Mouse (Mus musculus): ENCODE measurements around the gene Tmem160. TPM values are rescaled to one million over a fixed set of nuclear protein-coding genes. Genes with fewer than 3 reads are reported as not detected.

The Tmem160 gene
- polyA plus RNA-seq, 2 experiments: 21.5 to 36.9 TPM

GRCm38 (mm10) chr7:16415426-16415825 is 37.2 kb upstream of the Tmem160 start:
- Histone ChIP-seq H3K4me3 (ENCODE audit: insufficient read depth in 1 of 2, low read depth in 2 of 2, low read length in 2 of 2) (no peak overlapping the region), H3K27ac (no peak overlapping the region), H3K4me2 (ENCODE audit: low read depth) (no peak overlapping the region), H3K9me3 (ENCODE audit: control insufficient read depth, low read length) (no peaks in the 10 kb centered on the region), H3K27me3 (ENCODE audit: control insufficient read depth, insufficient read depth, low read length) (no peaks in the 10 kb centered on the region), H3K4me1 (replicated peaks; ENCODE audit: control insufficient read depth in 2 of 2, insufficient read depth in 2 of 2, low read length in 1 of 2) (peaks cover 19 to 25% of the 10 kb centered on the region in 2 experiments), H3K9ac (replicated peaks) (peak overlapping the region; percentile 34; the same call in 1 of the 2 replicates), H3K36me3 (replicated peaks; ENCODE audit: control insufficient read depth, insufficient read depth, low read depth) (peaks cover 61% of the 10 kb centered on the region)
- no peak for DNase-seq (ENCODE audit: low read depth in 3 of 3, low spot score in 3 of 3)
- 83% methylated on average over 3 of the region's 3 CpGs for WGBS (ENCODE audit: insufficient replicate concordance)
- TF ChIP-seq EP300 (IDR thresholded peaks at IDR 0.05; ENCODE audit: low read depth) (no peak), CTCF (IDR thresholded peaks at IDR 0.05; ENCODE audit: low read depth) (no peak)
- ATAC-seq (ENCODE audit: insufficient read depth): no peak

GRCm38 (mm10) chr7:16417141-16417771 is 35.3 kb upstream of the Tmem160 start:
- Histone ChIP-seq H3K9me3 (ENCODE audit: control insufficient read depth, low read length) (no peaks in the 10 kb centered on the region), H3K4me3 (ENCODE audit: insufficient read depth in 1 of 2, low read depth in 2 of 2, low read length in 2 of 2) (no peak overlapping the region), H3K36me3 (replicated peaks; ENCODE audit: control insufficient read depth, insufficient read depth, low read depth) (peaks cover 70% of the 10 kb centered on the region), H3K4me1 (replicated peaks; ENCODE audit: control insufficient read depth in 2 of 2, insufficient read depth in 2 of 2, low read length in 1 of 2) (peaks cover 9 to 14% of the 10 kb centered on the region in 2 experiments), H3K4me2 (ENCODE audit: low read depth) (no peak overlapping the region), H3K27me3 (ENCODE audit: control insufficient read depth, insufficient read depth, low read length) (no peaks in the 10 kb centered on the region), H3K9ac (replicated peaks) (no peak overlapping the region), H3K27ac (no peak overlapping the region)
- WGBS (ENCODE audit: insufficient replicate concordance): 89% methylated on average over 10 of the region's 10 CpGs
- no peak for ATAC-seq (ENCODE audit: insufficient read depth)
- TF ChIP-seq EP300 (IDR thresholded peaks at IDR 0.05; ENCODE audit: low read depth): no peak
- no peak for TF ChIP-seq CTCF (IDR thresholded peaks at IDR 0.05; ENCODE audit: low read depth)
- DNase-seq (ENCODE audit: low read depth in 3 of 3, low spot score in 3 of 3): no peak

GRCm38 (mm10) chr7:16418713-16419112 is 33.9 kb upstream of the Tmem160 start:
- no peak overlapping the region for H3K4me3 ChIP-seq (ENCODE audit: insufficient read depth in 1 of 2, low read depth in 2 of 2, low read length in 2 of 2)
- peaks cover 0 to 4% of the 10 kb centered on the region in 2 experiments; a peak in 3 of 4 replicates for H3K4me1 ChIP-seq (replicated peaks; ENCODE audit: control insufficient read depth in 2 of 2, insufficient read depth in 2 of 2, low read length in 1 of 2)
- ATAC-seq (ENCODE audit: insufficient read depth) (no peak), DNase-seq (ENCODE audit: low read depth in 3 of 3, low spot score in 3 of 3) (no peak)
- H3K36me3 ChIP-seq (replicated peaks; ENCODE audit: control insufficient read depth, insufficient read depth, low read depth): peaks cover 83% of the 10 kb centered on the region
- no peak overlapping the region for H3K27ac ChIP-seq
- no peaks in the 10 kb centered on the region for H3K27me3 ChIP-seq (ENCODE audit: control insufficient read depth, insufficient read depth, low read length)
- H3K9ac ChIP-seq (replicated peaks): no peak overlapping the region
- WGBS (ENCODE audit: insufficient replicate concordance): 86% methylated on average over 5 of the region's 5 CpGs
- H3K4me2 ChIP-seq (ENCODE audit: low read depth): no peak overlapping the region
- TF ChIP-seq CTCF (IDR thresholded peaks at IDR 0.05; ENCODE audit: low read depth) (no peak), EP300 (IDR thresholded peaks at IDR 0.05; ENCODE audit: low read depth) (no peak)
- no peaks in the 10 kb centered on the region for H3K9me3 ChIP-seq (ENCODE audit: control insufficient read depth, low read length)

- Histone ChIP-seq H3K4me2 (ENCODE audit: low read depth) (no peak overlapping the region), H3K4me3 (ENCODE audit: insufficient read depth in 1 of 2, low read depth in 2 of 2, low read length in 2 of 2) (no peak overlapping the region), H3K4me1 (replicated peaks; ENCODE audit: control insufficient read depth in 2 of 2, insufficient read depth in 2 of 2, low read length in 1 of 2) (peaks cover 0 to 2% of the 10 kb centered on the region in 2 experiments; a peak in 1 of 4 replicates), H3K9me3 (ENCODE audit: control insufficient read depth, low read length) (no peaks in the 10 kb centered on the region), H3K27me3 (ENCODE audit: control insufficient read depth, insufficient read depth, low read length) (no peaks in the 10 kb centered on the region), H3K36me3 (replicated peaks; ENCODE audit: control insufficient read depth, insufficient read depth, low read depth) (peaks cover 99% of the 10 kb centered on the region), H3K9ac (replicated peaks) (no peak overlapping the region), H3K27ac (no peak overlapping the region)
- ATAC-seq (ENCODE audit: insufficient read depth): no peak
- DNase-seq (ENCODE audit: low read depth in 3 of 3, low spot score in 3 of 3): no peak
- no peak for TF ChIP-seq CTCF (IDR thresholded peaks at IDR 0.05; ENCODE audit: low read depth)
- TF ChIP-seq EP300 (IDR thresholded peaks at IDR 0.05; ENCODE audit: low read depth): no peak
- 87% methylated on average over 8 of the region's 8 CpGs for WGBS (ENCODE audit: insufficient replicate concordance)
These were observed 32.0 kb upstream of the Tmem160 start for GRCm38 (mm10) chr7:16420493-16421118.

GRCm38 (mm10) chr7:16422222-16422856 is 30.2 kb upstream of the Tmem160 start:
- Histone ChIP-seq H3K36me3 (replicated peaks; ENCODE audit: control insufficient read depth, insufficient read depth, low read depth) (peaks cover 99% of the 10 kb centered on the region), H3K9me3 (ENCODE audit: control insufficient read depth, low read length) (no peaks in the 10 kb centered on the region), H3K4me2 (ENCODE audit: low read depth) (no peak overlapping the region), H3K9ac (replicated peaks) (no peak overlapping the region), H3K27ac (no peak overlapping the region), H3K4me1 (replicated peaks; ENCODE audit: control insufficient read depth in 2 of 2, insufficient read depth in 2 of 2, low read length in 1 of 2) (0 out of 4 replicates have a peak, but pooled peaks cover 0 to 2% of the 10 kb centered on the region in 2 experiments), H3K27me3 (ENCODE audit: control insufficient read depth, insufficient read depth, low read length) (no peaks in the 10 kb centered on the region), H3K4me3 (ENCODE audit: insufficient read depth in 1 of 2, low read depth in 2 of 2, low read length in 2 of 2) (no peak overlapping the region)
- no peak for TF ChIP-seq EP300 (IDR thresholded peaks at IDR 0.05; ENCODE audit: low read depth)
- no peak for TF ChIP-seq CTCF (IDR thresholded peaks at IDR 0.05; ENCODE audit: low read depth)
- WGBS (ENCODE audit: insufficient replicate concordance): 83% methylated on average over 18 of the region's 18 CpGs
- no peak for ATAC-seq (ENCODE audit: insufficient read depth)
- no peak for DNase-seq (ENCODE audit: low read depth in 3 of 3, low spot score in 3 of 3)
